Mouse (Mus musculus) myocyte (in vitro differentiated cells): ENCODE measurements around the gene Tspo. TPM values are rescaled to one million over a fixed set of nuclear protein-coding genes. Genes with fewer than 3 reads are reported as not detected.

Experiments
- H3K27me3 ChIP-seq: one replicate; pipeline ENCODE4 v1.6.1; 2011; ENCODE audit not compliant: control insufficient read depth, insufficient read depth, insufficient read length
- H3K36me3 ChIP-seq: one replicate; pipeline ENCODE4 v1.6.1; 2011; ENCODE audit not compliant: control insufficient read depth, insufficient read depth
- H3K4me2 ChIP-seq: one replicate; pipeline ENCODE4 v1.6.1; 2011; ENCODE audit warnings: low read depth, control low read depth
- H3K4me3 ChIP-seq: one replicate; pipeline ENCODE4 v1.5.1; 2011; ENCODE audit warnings: mild to moderate bottlenecking, control low read depth, moderate library complexity
- H3K79me2 ChIP-seq: one replicate; pipeline ENCODE4 v1.6.1; 2011; ENCODE audit not compliant: control insufficient read depth, insufficient read depth
- H3ac ChIP-seq: one replicate; pipeline ENCODE4 v1.6.1; 2011; ENCODE audit not compliant: control insufficient read depth, insufficient read length
- CEBPB ChIP-seq: IDR thresholded peaks from 2 replicates; pipeline ENCODE4 v1.6.1; 2011; ENCODE audit warnings: mild to moderate bottlenecking, moderate library complexity; ENCODE audit not compliant: poor library complexity, insufficient read depth, severe bottlenecking
- E2F4 ChIP-seq: IDR thresholded peaks from one replicate; pipeline ENCODE4 v1.6.1; 2011; ENCODE audit warnings: mild to moderate bottlenecking, control low read depth, moderate library complexity; ENCODE audit not compliant: insufficient read depth
- MAX ChIP-seq: IDR thresholded peaks from one replicate; pipeline ENCODE4 v1.6.1; 2011; ENCODE audit warnings: low read depth, mild to moderate bottlenecking, control low read depth
- MYOD1 ChIP-seq, 3 experiments: IDR thresholded peaks; one replicate each; pipeline ENCODE4 v1.6.1; 2011; ENCODE audit warnings: control low read depth in 2 of 3, low read depth in 2 of 3, mild to moderate bottlenecking in 2 of 3, moderate library complexity in 1 of 3; ENCODE audit not compliant: insufficient read length in 2 of 3, control insufficient read depth in 1 of 3
- MYOG ChIP-seq, 3 experiments: IDR thresholded peaks; one replicate each; pipeline ENCODE4 v1.6.1; 2011; ENCODE audit warnings: control low read depth in 2 of 3, low read depth in 2 of 3, mild to moderate bottlenecking in 2 of 3; ENCODE audit not compliant: insufficient read length in 2 of 3, control insufficient read depth in 1 of 3, insufficient read depth in 1 of 3
- POLR2A ChIP-seq: IDR thresholded peaks from one replicate; pipeline ENCODE4 v1.6.1; 2011; ENCODE audit warnings: low read depth, mild to moderate bottlenecking, control low read depth, moderate library complexity; ENCODE audit not compliant: insufficient read length
- POLR2AphosphoS2 ChIP-seq: IDR thresholded peaks from one replicate; pipeline ENCODE4 v1.6.1; 2011; ENCODE audit warnings: low read depth, control low read depth; ENCODE audit not compliant: insufficient read length
- REST ChIP-seq: IDR thresholded peaks from one replicate; pipeline ENCODE4 v1.6.1; 2011; ENCODE audit warnings: mild to moderate bottlenecking, control low read depth, moderate library complexity; ENCODE audit not compliant: insufficient read depth, insufficient read length
- SRF ChIP-seq: IDR thresholded peaks from one replicate; pipeline ENCODE4 v1.6.1; 2011; ENCODE audit warnings: low read depth; ENCODE audit not compliant: control insufficient read depth, insufficient read length
- TCF12 ChIP-seq: IDR thresholded peaks from one replicate; pipeline ENCODE4 v1.6.1; 2011; ENCODE audit warnings: mild to moderate bottlenecking, control low read depth; ENCODE audit not compliant: poor library complexity, insufficient read depth, severe bottlenecking
- TCF3 ChIP-seq: IDR thresholded peaks from one replicate; pipeline ENCODE4 v1.6.1; 2011; ENCODE audit warnings: low read depth, control low read depth; ENCODE audit not compliant: insufficient read length
- USF1 ChIP-seq: IDR thresholded peaks from one replicate; pipeline ENCODE4 v1.6.1; 2011; ENCODE audit warnings: low read depth, mild to moderate bottlenecking, control low read depth, moderate library complexity
- polyA plus RNA-seq: library from polyadenylated mRNA; unstranded; fragments of >200 nt; fragmentation: generic; extraction: Trizol; gene quantifications from one replicate; pipeline ENCODE4 v1.2.1, GENCODE M21; 2012; ENCODE audit warnings: missing spikeins

The Tspo gene
- polyA plus RNA-seq, 1 experiment, result 937 TPM

DNA sequence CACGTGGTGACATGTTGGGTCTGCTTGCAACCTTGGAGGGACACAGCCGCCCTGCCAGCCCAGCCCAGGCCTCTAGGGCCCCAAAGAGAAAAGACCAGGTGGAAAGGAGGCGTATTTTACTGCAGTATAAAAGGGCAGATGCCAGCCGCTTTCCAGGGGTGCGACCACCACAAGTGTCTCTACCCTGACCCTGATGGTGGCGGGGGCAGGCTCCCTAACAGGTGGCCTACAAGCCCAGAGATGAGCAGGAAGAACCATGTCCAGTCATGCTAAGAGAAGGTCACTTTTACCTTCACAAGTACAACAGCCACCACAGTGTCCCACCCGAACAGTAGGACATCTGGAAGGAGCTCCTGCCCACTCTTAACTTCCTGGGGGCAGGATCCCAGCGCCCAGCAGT lies 12.2 kb downstream of the Tspo start:
- peak in 1 of 3 experiments; percentile 64 for TF ChIP-seq MYOD1 (IDR thresholded peaks at IDR 0.05; ENCODE audit: control insufficient read depth in 1 of 3, insufficient read length in 2 of 3, low read depth in 2 of 3)
- peak in 2 of 3 experiments; percentile 54 to 72 for TF ChIP-seq MYOG (IDR thresholded peaks at IDR 0.05; ENCODE audit: control insufficient read depth in 1 of 3, insufficient read depth in 1 of 3, insufficient read length in 2 of 3, low read depth in 2 of 3)
- peak; percentile 40 for TF ChIP-seq POLR2AphosphoS2
- no peak for TF ChIP-seq MAX
- peaks cover 4% of the 10 kb centered on the region for H3K79me2 ChIP-seq
- H3K4me2 ChIP-seq, result peak overlapping the region; percentile 47
- H3K36me3 ChIP-seq, result peaks cover 25% of the 10 kb centered on the region
- H3K27me3 ChIP-seq, result no peaks in the 10 kb centered on the region
- no peak overlapping the region for H3ac ChIP-seq
- no peak overlapping the region for H3K4me3 ChIP-seq

- no peak overlapping the region for H3K4me2 ChIP-seq
- TF ChIP-seq MYOG (IDR thresholded peaks at IDR 0.05; ENCODE audit: control insufficient read depth in 1 of 3, insufficient read depth in 1 of 3, insufficient read length in 2 of 3, low read depth in 2 of 3) (no peak), MYOD1 (IDR thresholded peaks at IDR 0.05; ENCODE audit: control insufficient read depth in 1 of 3, insufficient read length in 2 of 3, low read depth in 2 of 3) (no peak), TCF12 (no peak), MAX (no peak), POLR2A (no peak), REST (no peak), POLR2AphosphoS2 (no peak), E2F4 (no peak), TCF3 (no peak)
- H3K36me3 ChIP-seq, result peaks cover 25% of the 10 kb centered on the region
- H3ac ChIP-seq, result no peak overlapping the region
- no peaks in the 10 kb centered on the region for H3K27me3 ChIP-seq
- H3K79me2 ChIP-seq, result no peaks in the 10 kb centered on the region
- H3K4me3 ChIP-seq, result no peak overlapping the region
Observed at GRCm38 (mm10) chr15:83576651-83577050, 13.3 kb downstream of the Tspo start.

DNA sequence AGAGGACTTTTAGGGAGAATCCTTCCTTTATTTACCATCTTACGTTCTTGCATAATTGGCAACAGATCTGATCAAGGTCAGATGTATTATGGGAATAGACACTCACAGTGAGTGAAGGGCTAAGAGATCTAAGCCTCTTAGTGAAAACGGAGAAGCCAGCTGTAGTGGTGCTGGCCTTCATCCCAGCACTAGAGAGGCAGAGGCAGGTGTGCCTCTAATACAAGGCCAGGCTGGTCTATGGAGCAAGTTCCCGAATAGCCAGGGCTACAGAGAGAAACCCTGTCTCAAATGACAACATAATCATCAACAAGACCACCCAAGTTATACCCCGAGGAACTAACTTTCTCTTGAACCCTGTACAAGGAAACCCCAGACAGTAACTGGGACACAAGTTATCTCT lies 19.5 kb downstream of the Tspo start:
- Histone ChIP-seq H3K4me2 (peak overlapping the region; percentile 36), H3K79me2 (no peaks in the 10 kb centered on the region), H3K36me3 (peaks cover 20% of the 10 kb centered on the region), H3ac (no peak overlapping the region), H3K4me3 (no peak overlapping the region), H3K27me3 (no peaks in the 10 kb centered on the region)
- TF ChIP-seq TCF12 (peak; percentile 67), POLR2AphosphoS2 (no peak), POLR2A (no peak), REST (no peak), MYOD1 (IDR thresholded peaks at IDR 0.05; ENCODE audit: control insufficient read depth in 1 of 3, insufficient read length in 2 of 3, low read depth in 2 of 3) (peak; percentile 99), E2F4 (no peak), USF1 (no peak), MYOG (IDR thresholded peaks at IDR 0.05; ENCODE audit: control insufficient read depth in 1 of 3, insufficient read depth in 1 of 3, insufficient read length in 2 of 3, low read depth in 2 of 3) (peak in 2 of 3 experiments; percentile 65 to 74), TCF3 (peak; percentile 51), SRF (no peak), MAX (no peak), CEBPB (no peak)

- TF ChIP-seq MYOG (IDR thresholded peaks at IDR 0.05; ENCODE audit: control insufficient read depth in 1 of 3, insufficient read depth in 1 of 3, insufficient read length in 2 of 3, low read depth in 2 of 3) (no peak), POLR2A (no peak), MYOD1 (IDR thresholded peaks at IDR 0.05; ENCODE audit: control insufficient read depth in 1 of 3, insufficient read length in 2 of 3, low read depth in 2 of 3) (no peak), USF1 (no peak), MAX (no peak), TCF3 (no peak), REST (no peak), CEBPB (no peak), E2F4 (no peak), POLR2AphosphoS2 (no peak), TCF12 (no peak), SRF (no peak)
- H3K4me2 ChIP-seq, result peak overlapping the region; percentile 36
- H3K36me3 ChIP-seq, result peaks cover 23% of the 10 kb centered on the region
- no peaks in the 10 kb centered on the region for H3K27me3 ChIP-seq
- no peak overlapping the region for H3ac ChIP-seq
- H3K4me3 ChIP-seq, result no peak overlapping the region
- H3K79me2 ChIP-seq, result no peaks in the 10 kb centered on the region
Observed at GRCm38 (mm10) chr15:83583419-83584156, 20.2 kb downstream of the Tspo start.

DNA sequence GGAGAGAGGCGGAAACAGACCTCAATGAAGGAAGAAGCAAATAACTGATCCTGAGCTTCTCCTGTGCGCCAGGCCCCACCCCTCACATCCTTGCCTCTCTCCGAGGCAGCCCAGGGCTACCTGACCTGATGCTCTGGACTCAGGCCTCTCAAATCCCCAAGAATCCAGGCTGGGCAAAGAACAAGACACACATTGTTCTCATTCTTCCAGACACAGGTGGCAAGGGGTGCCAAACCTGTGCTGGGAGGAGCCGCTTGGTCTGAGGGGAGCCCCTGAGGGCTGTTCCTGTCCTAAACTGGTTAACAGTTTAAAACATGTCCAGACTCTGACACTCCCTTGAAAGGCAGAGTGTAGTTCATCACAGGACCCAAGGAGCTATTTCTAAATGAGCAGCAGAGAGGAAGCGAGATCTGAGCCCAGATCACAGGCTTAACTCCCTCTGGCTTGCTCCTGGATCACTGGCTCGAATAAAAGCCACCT lies 21.4 kb downstream of the Tspo start:
- Histone ChIP-seq H3K4me3 (no peak overlapping the region), H3K36me3 (peaks cover 28% of the 10 kb centered on the region), H3ac (no peak overlapping the region), H3K27me3 (no peaks in the 10 kb centered on the region), H3K79me2 (peaks cover 2% of the 10 kb centered on the region), H3K4me2 (no peak overlapping the region)
- TF ChIP-seq SRF (no peak), MYOD1 (IDR thresholded peaks at IDR 0.05; ENCODE audit: control insufficient read depth in 1 of 3, insufficient read length in 2 of 3, low read depth in 2 of 3) (no peak), TCF12 (no peak), TCF3 (no peak), USF1 (no peak), MAX (no peak), MYOG (IDR thresholded peaks at IDR 0.05; ENCODE audit: control insufficient read depth in 1 of 3, insufficient read depth in 1 of 3, insufficient read length in 2 of 3, low read depth in 2 of 3) (no peak), REST (no peak), POLR2AphosphoS2 (no peak), CEBPB (no peak), POLR2A (no peak), E2F4 (no peak)
